Mouse (Mus musculus) cerebellum, adult 8-10 months (tissue): ENCODE data around the gene Smc1b.
"Not testable (repeated sequence)": the region's sequence is repeated elsewhere in the genome, so short reads cannot be mapped to it uniquely, and the experiment has no call there.

Experiments
- DNase-seq: peaks from one replicate; pipeline ENCODE4 v3.0.0; 2022

Smc1b gene

DNA sequence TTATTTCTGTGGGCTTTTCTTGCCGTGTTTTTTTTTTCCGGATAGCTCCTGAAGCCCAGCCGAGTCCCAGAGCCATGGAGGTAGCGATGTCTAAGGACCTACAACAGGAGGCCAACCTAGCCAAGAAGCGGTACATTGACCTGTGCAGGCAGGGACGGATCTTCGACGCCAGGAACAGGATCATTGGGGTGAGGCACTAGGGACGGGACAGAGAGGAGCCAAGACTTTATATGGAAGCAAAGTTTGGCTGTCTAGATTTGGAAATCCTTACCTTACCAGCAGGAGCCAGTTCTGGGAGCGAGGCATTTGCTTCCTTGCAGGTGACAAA lies 393 bp upstream of the Smc1b start:
- DNase-seq = no peak

DNA sequence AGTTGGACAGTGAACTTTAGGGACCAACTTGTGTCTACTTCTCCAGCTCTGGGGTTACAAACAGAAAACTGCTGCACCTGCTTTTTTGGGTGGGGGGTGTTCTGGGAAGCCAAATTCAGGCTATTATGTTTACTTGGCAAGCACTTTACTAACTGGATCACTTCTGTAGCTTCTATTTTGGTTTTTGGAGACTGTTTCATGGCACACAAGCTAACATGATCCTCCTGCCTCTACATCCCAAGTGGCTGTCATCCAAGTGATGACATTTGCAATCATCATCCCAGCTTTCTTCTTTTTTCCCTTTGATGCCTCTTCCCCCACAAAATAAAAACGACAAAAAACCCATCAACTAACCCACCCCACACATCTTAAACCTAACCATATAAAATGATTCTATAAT lies 46.1 kb downstream of the Smc1b start:
- DNase-seq = no peak

DNA sequence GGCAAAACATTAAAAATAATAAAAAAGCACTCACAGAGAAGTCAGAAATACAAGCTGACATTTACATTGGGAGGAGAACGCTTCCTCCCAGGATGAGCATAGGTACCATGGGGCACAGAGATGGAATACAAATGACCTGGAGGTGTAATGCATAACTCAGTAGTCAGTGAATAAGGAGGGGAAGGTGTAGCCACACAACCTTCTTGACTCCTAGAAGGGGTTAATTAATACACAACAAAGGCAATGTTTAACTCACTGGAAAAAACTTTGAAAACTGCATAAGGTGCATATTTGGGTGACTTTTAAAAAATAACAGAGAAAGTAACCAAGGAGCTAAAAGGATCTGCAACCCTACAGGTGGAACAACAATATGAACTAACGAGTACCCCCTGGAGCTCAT lies 59.1 kb downstream of the Smc1b start:
- no peak for DNase-seq

DNA sequence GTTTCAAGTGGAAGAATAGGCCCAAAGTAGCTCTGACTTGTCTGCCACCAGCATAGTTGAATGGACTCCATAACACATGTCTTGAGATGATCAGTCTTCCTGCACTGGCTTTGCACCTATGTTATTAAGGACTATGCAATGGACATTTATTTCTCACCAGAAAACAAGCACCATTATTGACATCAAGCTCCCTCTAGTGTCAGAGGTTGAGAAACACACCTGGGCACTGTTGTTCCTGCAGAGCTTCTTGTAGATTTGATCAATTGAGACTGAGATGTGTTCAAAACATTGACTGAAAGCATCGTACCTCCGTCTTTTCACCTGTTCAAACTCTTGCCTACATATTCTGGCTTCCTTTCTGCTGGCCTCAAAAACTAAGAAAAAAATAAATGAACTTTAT lies 61.2 kb downstream of the Smc1b start:
- peak; percentile 48 for DNase-seq

DNA sequence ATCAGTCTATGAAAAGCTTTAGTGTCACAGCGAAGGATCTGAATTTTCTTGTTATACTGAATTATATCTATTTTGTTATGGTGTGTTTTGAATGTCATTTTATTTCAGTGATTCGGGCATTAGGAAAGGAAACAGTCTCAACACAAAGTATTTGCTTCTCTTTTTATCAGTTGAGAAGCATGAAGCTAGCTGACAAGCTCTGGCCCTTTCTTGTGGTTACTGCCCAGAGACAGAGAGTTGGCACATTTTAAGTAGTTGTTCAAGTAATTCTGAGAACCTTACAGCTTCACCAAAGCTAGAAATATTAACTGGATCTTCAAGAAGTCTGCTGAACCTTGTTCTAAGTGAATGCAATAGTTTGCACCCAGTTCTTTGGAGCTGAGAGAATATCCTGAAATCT lies 68.3 kb downstream of the Smc1b start:
- DNase-seq = no peak

DNA sequence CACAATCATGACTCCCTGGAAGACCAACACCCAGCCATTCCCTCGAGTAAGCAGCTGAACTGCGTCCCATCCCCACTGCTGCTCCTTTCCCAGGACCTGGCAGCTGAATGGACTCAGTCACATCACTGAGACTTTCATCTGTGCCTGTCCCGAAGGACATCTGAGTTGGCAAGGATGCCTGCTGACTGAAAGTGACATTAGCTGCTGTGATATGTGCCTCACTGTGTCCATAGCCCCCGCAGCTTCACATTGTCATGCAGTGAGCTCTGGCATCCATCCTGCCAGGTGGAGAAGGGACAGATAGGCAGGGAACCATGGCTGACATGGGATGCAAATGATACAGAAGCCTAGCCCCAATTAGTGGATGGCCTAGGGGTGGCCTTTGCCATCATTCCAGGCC lies 76.6 kb downstream of the Smc1b start:
- no peak for DNase-seq

DNA sequence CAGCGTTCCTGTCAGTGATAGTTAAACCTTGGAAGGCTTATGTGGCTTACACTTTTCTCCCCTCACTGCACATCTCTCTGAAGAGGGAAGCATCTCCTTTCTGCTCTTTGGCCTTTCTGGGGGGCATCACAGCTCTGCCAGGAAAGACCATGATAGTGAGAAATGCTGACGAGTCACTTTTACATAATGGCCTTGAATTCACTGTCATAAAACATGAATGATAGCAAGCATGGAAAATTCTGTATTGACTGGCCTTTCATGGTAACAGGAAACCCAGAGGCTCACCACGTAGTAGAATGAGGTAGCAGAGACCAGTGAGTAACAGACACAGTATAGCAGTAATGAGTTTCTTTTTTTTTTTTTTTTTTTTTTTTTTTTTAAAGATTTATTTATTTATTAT lies 77.7 kb downstream of the Smc1b start:
- DNase-seq = no peak

DNA sequence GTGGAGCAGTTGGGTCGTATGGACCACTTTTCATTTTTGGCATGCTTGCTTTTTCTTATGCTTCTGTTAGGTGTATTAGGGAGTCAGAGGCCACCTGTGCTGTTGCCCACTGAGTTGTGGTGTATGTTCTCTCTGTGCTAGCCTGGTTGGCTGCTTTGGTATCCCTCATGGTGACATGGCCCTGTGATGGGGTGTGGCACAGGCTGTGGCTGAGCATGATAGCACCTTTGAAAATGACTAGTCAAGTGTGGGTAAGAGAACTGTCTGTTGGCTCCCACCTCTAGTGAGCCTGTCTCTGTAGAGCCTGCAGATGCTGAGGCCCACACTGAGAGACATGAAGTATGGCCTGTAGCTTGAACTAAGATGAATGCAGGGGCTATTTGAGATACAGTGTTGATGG lies 82.0 kb downstream of the Smc1b start:
- no peak for DNase-seq

DNA sequence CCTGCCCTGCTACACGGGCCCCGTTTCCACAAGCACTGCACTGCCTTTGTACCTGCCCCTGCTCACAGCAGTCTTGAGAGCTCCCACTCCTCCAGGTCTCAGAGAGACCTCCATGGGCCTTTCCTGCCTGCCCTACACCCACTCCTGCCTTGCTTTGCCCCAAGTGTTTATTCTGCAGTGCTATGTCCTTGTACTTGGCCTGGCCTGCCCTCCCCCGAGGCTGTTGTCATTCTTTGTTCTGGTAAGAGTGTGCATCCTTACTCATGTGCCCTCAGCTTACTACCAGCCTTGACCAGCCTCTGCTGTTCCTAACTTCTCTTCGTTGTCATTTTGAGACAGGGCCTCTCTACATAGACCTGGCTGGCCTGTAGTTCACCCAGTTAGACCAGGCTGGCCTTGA lies 83.9 kb downstream of the Smc1b start:
- no peak for DNase-seq

DNA sequence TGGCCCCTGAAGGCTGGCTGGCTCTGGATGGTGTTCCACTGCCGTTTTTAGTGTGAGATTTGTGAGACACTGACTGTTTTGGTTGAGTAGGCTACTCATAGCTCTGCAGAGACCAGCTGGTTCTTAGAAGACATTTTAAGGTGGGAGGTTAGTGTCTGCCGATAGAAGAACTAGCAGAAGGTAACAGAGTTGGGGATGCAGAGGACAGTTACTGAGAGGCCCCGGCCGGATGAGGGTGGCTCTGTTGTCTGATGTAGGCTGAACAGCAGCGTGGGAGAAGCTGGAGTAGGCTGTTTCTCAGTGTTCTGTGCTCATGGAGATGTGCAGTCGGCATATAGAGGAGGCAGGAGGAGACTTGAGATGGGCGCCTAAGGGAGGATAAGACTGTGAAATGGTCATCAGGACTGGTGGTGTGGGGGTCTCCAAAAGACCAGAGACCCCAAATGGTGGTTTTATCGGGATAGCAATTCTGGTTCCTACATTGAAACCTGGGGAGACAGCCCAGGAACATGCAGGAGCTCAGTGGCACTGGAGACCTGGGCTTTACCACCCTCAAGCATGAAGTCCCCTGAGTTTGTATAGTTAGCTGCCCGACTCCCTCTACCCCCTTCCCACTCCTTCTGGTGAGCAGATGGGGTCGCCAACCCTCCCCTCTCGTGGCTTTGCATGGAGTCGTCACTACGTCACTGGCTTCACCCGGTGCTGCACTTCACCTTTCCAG lies 85.4 kb downstream of the Smc1b start:
- DNase-seq = no peak

DNA sequence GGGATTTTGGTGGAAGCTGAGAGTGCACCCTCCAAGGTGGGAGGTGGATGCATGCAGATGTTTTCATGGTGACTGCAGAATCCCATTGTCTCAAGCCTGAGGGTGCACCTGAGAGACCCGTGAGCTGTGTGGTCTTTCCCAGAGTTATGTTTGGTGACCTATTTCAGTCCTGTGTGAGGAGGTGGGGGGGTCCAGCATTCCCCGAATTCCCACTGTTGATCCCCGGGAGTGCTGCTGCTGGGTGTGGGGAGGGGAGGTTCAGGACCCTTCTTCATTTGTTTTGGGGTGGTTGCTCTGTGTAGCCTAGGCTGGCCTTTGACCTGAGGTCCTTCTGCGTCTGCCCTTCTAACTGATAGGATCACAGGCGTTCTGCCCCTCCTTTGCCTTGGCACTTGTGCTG lies 88.0 kb downstream of the Smc1b start:
- no peak for DNase-seq

DNA sequence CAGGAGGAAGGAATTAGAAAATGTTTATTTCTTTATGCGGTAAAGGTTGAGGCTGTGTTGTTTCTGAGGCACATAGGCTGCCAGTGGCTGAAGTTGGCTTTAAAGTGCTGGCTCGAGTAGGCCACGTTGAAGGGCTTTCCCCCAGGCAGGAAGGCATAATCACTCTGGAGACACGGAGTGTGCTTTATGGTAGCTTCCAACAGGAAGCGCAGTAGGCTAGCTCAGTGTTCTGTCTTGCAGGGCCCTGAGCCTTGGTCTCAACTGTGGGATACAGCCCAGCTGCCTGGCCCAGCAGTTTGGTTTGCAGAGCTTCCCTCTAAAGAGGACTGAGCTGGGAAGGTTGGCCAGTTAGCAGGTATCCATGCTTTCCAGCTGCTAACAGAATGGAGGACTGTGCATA lies 88.6 kb downstream of the Smc1b start:
- no peak for DNase-seq

DNA sequence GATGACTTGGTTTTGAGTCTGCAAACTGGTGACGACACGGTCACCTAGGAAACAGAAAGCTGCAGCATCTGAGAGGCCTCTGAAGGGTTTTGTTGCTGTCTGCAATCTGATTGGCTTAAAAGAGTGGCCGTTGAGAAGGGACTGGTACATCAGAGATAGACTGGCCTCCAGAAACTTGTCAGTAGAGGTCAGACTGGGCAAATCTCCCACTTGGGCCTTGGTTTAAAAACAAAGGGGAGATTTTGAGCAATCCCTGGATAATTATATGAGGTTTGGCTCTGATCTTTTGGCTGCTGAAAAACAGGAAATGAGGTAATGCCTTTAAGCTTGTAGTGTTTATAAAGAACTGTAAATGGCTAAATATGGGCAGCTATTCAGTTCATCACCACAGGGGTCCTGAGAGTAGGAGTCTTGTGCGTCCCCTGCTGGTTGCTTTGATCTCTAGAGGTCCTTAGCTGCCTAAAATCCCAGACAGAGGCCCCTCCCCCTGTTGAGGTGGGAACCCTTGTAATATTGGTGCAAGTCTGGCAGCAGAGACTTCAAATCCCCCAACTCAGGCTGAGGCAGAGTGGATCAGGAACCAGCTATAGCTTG lies 89.3 kb downstream of the Smc1b start:
- peak; percentile 33 for DNase-seq

DNA sequence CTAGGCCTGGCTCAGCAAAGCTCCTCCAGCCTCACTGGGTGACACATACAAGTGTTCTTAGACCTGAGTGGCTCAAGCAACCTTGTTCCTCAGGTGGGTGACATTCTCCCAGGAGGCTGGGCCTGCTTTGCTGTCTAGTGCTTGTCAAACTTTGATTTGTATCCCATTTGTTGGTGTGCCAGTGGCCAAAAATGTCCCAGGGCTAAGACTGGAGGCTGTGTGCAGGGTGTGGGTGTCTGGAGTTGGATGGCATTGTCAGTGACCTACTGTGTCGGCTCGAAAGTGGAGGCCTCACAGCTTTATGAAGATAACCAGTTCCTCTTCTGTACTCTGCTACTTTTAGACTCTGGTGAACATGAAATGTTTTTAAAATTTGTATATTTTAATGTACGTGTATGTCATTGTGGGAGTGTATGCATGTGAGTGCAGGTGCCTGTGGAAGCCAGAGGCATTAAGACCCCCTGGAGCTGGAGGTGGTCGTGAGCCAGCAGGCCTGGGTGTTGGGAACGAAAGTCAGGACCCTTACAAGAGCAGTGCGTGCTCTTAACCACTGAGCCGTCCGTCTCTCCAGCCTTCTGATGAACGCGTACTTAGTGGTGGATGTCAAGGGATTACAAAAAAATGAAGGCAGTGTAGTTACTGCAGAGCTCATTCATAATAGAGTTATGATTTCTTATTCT lies 90.1 kb downstream of the Smc1b start:
- no peak for DNase-seq

DNA sequence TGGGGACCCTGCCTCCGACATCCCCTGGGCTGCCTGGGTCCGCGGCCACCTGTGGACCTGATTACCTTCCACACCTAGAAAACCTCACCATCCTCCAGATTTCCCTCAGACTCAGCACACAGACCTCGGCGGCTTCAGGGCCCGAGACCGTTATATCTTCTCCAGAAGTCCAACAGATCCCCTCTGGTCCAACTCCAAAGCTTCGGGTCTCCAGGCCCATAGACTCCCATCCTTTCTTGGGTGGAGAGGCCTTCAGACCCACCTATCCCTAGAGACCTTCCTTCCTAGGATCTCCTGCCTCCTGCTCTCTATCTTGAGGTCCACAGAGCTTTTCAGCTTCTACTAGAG lies 94.4 kb downstream of the Smc1b start:
- no peak for DNase-seq

DNA sequence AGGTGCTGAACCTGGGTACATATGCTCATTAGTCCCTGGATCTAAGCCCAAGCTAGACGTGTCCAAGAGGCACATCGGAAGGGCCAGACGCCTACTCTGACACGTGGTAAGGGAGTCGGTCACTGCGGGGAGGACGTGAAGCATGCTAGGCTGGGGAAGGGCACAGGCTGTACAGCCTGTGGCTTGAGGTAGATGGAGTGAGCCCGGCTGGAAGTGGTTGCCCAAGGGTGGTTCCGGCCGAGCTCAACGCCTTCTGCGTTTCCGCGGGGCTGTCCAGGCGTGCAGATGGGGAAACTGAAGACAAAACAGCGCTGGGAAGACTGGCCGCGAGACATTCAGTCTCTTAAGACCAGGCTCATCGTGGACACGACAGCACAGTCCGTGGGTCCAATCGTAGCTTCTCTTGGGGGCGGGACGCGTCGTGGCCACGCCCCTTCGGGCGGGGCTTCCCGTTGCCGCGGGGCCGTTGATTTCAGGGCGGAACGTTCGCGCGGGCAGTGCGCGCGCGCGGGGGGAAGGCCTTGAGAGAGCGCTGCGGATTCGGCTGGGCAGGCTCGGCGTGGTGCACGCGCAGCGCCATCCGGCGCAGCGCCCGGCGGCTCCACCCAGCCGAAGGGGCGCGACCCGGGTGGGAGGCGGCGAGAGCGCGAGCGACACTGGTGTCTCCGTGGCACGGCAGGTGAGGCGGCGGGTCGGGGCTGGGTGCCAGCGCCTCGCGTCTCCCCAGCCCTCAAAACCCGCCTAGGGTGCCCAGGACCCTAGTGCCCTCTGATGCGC lies 95.0 kb downstream of the Smc1b start:
- DNase-seq = peak; percentile 99

DNA sequence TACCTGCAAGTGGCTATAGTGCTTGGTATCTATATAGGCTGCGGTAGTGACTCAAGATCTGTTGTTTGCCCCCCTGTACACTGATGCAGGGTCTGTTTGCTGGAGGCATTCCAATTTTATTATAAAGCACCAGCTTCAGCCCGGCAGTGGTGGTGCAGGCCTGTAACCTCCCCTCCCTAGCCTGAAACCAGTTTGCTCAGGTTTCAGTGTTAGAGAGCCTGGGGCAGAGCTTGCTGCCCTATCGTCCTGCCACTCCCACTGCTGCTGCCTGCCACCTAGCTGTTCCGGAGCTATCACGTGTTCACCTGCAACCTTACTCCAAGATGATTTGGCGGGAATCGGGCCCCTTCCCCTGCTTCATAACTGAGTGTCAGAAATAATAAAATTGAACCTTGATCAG lies 97.8 kb downstream of the Smc1b start:
- DNase-seq = not testable (repeated sequence)

DNA sequence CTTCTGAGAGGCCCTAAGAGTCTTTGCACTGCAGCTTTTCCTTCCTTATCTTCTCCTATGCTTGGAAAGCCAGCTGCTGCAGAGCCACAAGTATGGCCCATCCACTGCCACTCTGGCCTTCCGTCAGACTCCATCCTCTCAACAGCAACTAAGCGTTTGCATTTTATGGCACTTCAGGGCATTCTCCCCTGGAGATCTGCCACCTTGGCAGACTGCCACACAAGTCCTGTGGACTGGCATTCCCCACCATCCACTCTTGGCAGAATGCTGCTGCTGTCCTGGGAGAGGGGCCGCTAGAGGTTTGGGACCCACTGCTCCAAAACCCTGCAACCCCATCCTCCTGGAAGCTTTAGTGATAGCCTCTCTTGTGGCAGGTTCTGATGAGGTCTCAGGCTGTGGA lies 99.9 kb downstream of the Smc1b start:
- DNase-seq = no peak

DNA sequence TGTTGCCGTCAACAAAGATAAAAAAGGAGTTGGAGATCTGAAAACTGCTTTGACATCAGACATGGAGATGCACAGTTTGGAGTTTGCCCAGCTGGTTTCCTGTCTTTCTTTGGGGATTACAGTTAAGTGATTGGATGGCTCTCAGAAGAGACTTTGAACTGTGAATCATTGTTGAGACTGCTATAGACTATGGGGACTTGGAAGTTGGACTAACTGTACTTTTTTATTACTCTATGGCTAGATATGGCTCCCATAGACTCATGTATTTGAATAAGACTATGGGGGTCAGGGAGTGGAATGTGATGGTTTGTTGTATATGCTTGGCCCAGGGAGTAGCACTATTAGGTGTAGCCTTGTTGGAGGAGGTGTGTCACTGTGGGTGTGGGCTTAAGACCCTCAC lies 101.1 kb downstream of the Smc1b start:
- DNase-seq = not testable (repeated sequence)

DNA sequence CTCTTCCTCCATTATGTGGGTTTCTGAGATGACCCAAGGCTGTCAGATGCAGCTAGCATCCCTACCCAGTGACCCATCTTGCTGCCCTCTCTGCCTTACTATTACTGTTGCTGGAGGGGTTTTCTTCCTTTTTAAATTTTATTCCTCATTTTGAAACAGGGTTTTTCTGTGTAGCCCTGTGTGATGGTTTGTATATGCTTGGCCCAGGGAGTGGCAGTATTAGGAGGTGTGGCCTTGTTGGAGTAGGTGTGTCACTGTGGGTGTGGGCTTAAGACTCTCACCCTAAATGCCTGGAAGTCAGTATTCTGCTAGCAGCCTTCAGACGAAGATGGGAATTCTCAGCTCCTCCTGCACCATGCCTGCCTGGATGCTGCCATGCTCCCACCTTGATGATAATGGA lies 103.1 kb downstream of the Smc1b start, which contains the start of gene Fam118a:
TSS of gene Fam118a (plus strand) at position 301 of the 400 bp plus-strand sequence.
- not testable (repeated sequence) for DNase-seq

DNA sequence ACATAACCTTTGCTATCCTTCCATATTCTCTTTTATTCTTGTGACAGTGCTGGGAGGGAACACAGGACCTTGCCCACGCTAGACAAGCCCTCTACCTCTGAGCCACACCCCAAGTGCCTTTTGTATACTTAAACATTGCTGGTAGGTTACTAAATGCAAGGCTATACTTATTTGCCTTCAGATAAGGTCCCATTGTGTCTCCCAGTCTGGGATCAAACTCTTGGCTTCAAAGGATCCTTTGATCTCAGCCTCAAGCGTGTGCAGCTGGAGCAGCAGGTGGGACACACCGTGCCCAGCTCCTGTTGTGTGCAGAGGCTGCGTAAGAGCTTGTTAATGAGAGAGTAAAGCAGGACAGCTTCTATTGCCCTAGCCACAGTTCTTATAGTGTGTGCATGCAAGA lies 104.0 kb downstream of the Smc1b start:
- DNase-seq = no peak

DNA sequence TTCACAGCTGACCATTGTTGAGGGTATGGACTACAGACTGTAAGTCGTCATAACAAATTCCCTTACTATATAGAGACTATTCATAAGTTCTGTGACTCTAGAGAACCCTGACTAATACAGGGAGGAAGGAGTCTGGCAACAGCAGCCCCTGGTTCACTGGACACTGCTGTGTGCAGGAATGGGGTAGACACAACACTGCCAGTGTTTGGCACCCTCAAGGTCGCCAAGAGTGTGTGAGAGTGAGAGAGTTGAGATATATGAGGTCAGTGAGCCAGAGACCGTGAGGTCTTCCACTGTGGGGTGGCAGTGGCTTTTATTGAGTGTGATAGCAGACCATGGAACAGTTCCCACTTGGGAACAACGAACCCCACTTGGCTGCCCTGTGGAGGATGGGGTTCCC lies 105.6 kb downstream of the Smc1b start:
- no peak for DNase-seq

DNA sequence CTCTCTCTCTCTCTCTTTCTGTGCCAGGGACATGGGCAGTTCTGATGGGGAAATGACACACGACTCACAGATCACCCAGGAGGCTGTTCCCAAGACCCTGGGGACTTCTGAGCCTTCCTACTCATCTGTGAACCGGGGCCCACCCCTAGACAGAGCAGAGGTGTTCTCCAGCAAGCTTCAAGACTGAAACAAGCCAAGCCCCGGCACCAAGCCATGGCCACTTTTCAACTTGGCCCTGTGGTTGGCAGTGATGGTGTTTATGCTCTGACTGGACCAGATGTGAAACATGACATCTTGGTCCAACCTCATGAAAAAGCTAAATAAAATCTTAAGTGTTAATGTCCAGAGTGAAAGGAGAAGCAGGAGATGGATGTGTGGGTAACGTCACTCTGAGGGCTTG lies 109.6 kb downstream of the Smc1b start:
- no peak for DNase-seq
